Comparison of ENCODE assay signal across 19 mouse cellular contexts in genomic region chrX:14505102-14505501, GRCm38 (mm10).
DNase-seq lines count a peak whose midpoint lies in the region; ATAC-seq lines count a peak whose summit lies in the region.
"Had no signal": no experiment of that assay in that cellular context is flagged by ENCODE, and none has a peak within 500 bp of the region (broad histone marks: within the 10 kb centered on the region; RNA-seq: fewer than 3 reads in every experiment).

No protein-coding gene starts in this region.

- WGBS in hindbrain, embryonic 16.5 days: 59% methylated on average over 5 of the region's 5 CpGs
- WGBS in hindbrain, embryonic 14.5 days: 74% methylated on average over 5 of the region's 5 CpGs

- DNase-seq in hindbrain, embryonic 14.5 days (ENCODE audit: low spot score): no peak
- DNase-seq in frontal cortex, adult 2 months (ENCODE audit: extremely low spot score in 1 of 2, low spot score in 1 of 2): peak; percentile 9 to 38
- peak; percentile 9 to 62 for DNase-seq in layer of hippocampus, postnatal 14 days (ENCODE audit: low spot score in 2 of 2)
- DNase-seq in right cerebral cortex, postnatal 14 days: peak; percentile 4
- DNase-seq in kidney, postnatal 10 days: no peak
- DNase-seq in spleen, postnatal 14 days (ENCODE audit: low spot score in 2 of 2): no peak
- DNase-seq: embryo, embryonic 11 days; gastrocnemius, postnatal 14 days; kidney, adult 9 months; liver, embryonic 13.5 days; lung, postnatal 14 days; thymus, postnatal 25 days had no signal

- no peaks in the 10 kb centered on the region for H3K9me3 ChIP-seq in hindbrain, embryonic 16.5 days (ENCODE audit: control insufficient read depth, low read length)
- H3K9me3 ChIP-seq in hindbrain, embryonic 14.5 days (ENCODE audit: control insufficient read depth, low read length): no peaks in the 10 kb centered on the region
- H3K9me3 ChIP-seq: heart, embryonic 12.5 days; hindbrain, embryonic 13.5 days; liver, embryonic 13.5 days; midbrain, embryonic 13.5 days; neural tube, embryonic 13.5 days; stomach, embryonic 15.5 days had no signal

- no peak overlapping the region for H3K9ac ChIP-seq in hindbrain, embryonic 16.5 days (ENCODE audit: low read depth, low read length)
- no peak overlapping the region for H3K9ac ChIP-seq in hindbrain, embryonic 14.5 days
- H3K9ac ChIP-seq: heart, embryonic 12.5 days; hindbrain, embryonic 13.5 days; liver, embryonic 13.5 days; midbrain, embryonic 13.5 days; neural tube, embryonic 13.5 days; stomach, embryonic 15.5 days had no signal

- H3K36me3 ChIP-seq in hindbrain, embryonic 16.5 days (ENCODE audit: control insufficient read depth, insufficient read depth, low read length): no peaks in the 10 kb centered on the region
- H3K36me3 ChIP-seq in hindbrain, embryonic 14.5 days (replicated peaks; ENCODE audit: control insufficient read depth, insufficient read depth): no peaks in the 10 kb centered on the region
- H3K36me3 ChIP-seq: heart, embryonic 12.5 days; hindbrain, embryonic 13.5 days; liver, embryonic 13.5 days; midbrain, embryonic 13.5 days; neural tube, embryonic 13.5 days; stomach, embryonic 15.5 days had no signal

- no peak overlapping the region for H3K27ac ChIP-seq in hindbrain, embryonic 16.5 days (ENCODE audit: low read depth, low read length)
- H3K27ac ChIP-seq in hindbrain, embryonic 14.5 days: no peak overlapping the region
- H3K27ac ChIP-seq: hindbrain, embryonic 13.5 days; liver, embryonic 13.5 days; midbrain, embryonic 13.5 days; neural tube, embryonic 13.5 days; stomach, embryonic 15.5 days had no signal

- no peaks in the 10 kb centered on the region for H3K27me3 ChIP-seq in hindbrain, embryonic 16.5 days (replicated peaks; ENCODE audit: control insufficient read depth, insufficient read depth, low read length)
- H3K27me3 ChIP-seq in hindbrain, embryonic 14.5 days (ENCODE audit: control insufficient read depth, insufficient read depth, low read length): no peaks in the 10 kb centered on the region
- H3K27me3 ChIP-seq: heart, embryonic 12.5 days; hindbrain, embryonic 13.5 days; liver, embryonic 13.5 days; midbrain, embryonic 13.5 days; neural tube, embryonic 13.5 days; stomach, embryonic 15.5 days had no signal

- H3K4me2 ChIP-seq in hindbrain, embryonic 16.5 days (ENCODE audit: low read length): no peak overlapping the region
- H3K4me2 ChIP-seq in hindbrain, embryonic 14.5 days (replicated peaks): no peak overlapping the region
- H3K4me2 ChIP-seq: heart, embryonic 12.5 days; hindbrain, embryonic 13.5 days; liver, embryonic 13.5 days; midbrain, embryonic 13.5 days; neural tube, embryonic 13.5 days; stomach, embryonic 15.5 days had no signal

- peak; percentile 86 for ATAC-seq in hindbrain, embryonic 16.5 days
- no peak for ATAC-seq in hindbrain, embryonic 14.5 days (ENCODE audit: low FRiP score)
- ATAC-seq: CD4-positive, CD25-positive, alpha-beta regulatory T cell, adult 4 months; midbrain, embryonic 13.5 days had no signal

- no peaks in the 10 kb centered on the region for H3K4me1 ChIP-seq in hindbrain, embryonic 16.5 days (ENCODE audit: control insufficient read depth, insufficient read depth, low read depth, low read length)
- no peaks in the 10 kb centered on the region for H3K4me1 ChIP-seq in hindbrain, embryonic 14.5 days (replicated peaks; ENCODE audit: control insufficient read depth, insufficient read depth, low read length)
- H3K4me1 ChIP-seq: heart, embryonic 12.5 days; hindbrain, embryonic 13.5 days; liver, embryonic 13.5 days; midbrain, embryonic 13.5 days; neural tube, embryonic 13.5 days; stomach, embryonic 15.5 days had no signal

- no peak overlapping the region for H3K4me3 ChIP-seq in hindbrain, embryonic 16.5 days (ENCODE audit: low read length)
- no peak overlapping the region for H3K4me3 ChIP-seq in hindbrain, embryonic 14.5 days (replicated peaks; ENCODE audit: low read length)
- H3K4me3 ChIP-seq: heart, embryonic 12.5 days; hindbrain, embryonic 13.5 days; liver, embryonic 13.5 days; midbrain, embryonic 13.5 days; neural tube, embryonic 13.5 days; stomach, embryonic 15.5 days had no signal

Comparison
In these comparisons a context has a peak if more than half of its experiments do, and no peak if none do; other contexts are left out.
1. DNase-seq: peak in frontal cortex, adult 2 months (2 of 2), layer of hippocampus, postnatal 14 days (2 of 2) and right cerebral cortex, postnatal 14 days (single experiment); none in hindbrain, embryonic 14.5 days (single experiment), kidney, postnatal 10 days (single experiment) and spleen, postnatal 14 days (0 of 2).